Mouse (Mus musculus) midbrain, embryonic 13.5 days (tissue): ENCODE data around the gene Ginm1. TPM values are rescaled to one million over a fixed set of nuclear protein-coding genes. Genes with fewer than 3 reads are reported as not detected.

Source experiments
- ATAC-seq: fragments of 200-750 bp; cut with Nextera tagmentation; 2 replicates; pipeline ENCODE4 v1.8.0; 2017; ENCODE audit warnings: mild to moderate bottlenecking, moderate TSS enrichment, moderate library complexity
- H3K27ac ChIP-seq: fragments of 300-500 bp; sonication (generic); 2 replicates; pipeline ENCODE4 v1.5.1; 2015; ENCODE audit warnings: inconsistent platforms, mild to moderate bottlenecking, moderate library complexity
- H3K27me3 ChIP-seq: fragments of 300-500 bp; sonication (generic); 2 replicates; pipeline ENCODE4 v1.6.1; 2015; ENCODE audit warnings: mild to moderate bottlenecking, inconsistent platforms
- H3K36me3 ChIP-seq: fragments of 300-500 bp; sonication (generic); 2 replicates; pipeline ENCODE4 v1.6.1; 2015; ENCODE audit warnings: mild to moderate bottlenecking, inconsistent platforms
- H3K4me1 ChIP-seq: fragments of 300-500 bp; sonication (generic); replicated peaks from 2 replicates; pipeline ENCODE4 v1.6.1; 2015; ENCODE audit warnings: inconsistent platforms
- H3K4me2 ChIP-seq: fragments of 300-500 bp; sonication (generic); replicated peaks from 2 replicates; pipeline ENCODE4 v1.6.1; 2015; ENCODE audit warnings: moderate library complexity, mild to moderate bottlenecking, inconsistent platforms
- H3K4me3 ChIP-seq: fragments of 300-500 bp; sonication (generic); replicated peaks from 2 replicates; pipeline ENCODE4 v1.5.1; 2015; ENCODE audit warnings: mild to moderate bottlenecking, inconsistent platforms
- H3K9ac ChIP-seq: fragments of 300-500 bp; sonication (generic); replicated peaks from 2 replicates; pipeline ENCODE4 v1.6.1; 2015; ENCODE audit warnings: mild to moderate bottlenecking, inconsistent platforms
- H3K9me3 ChIP-seq: fragments of 300-500 bp; sonication (generic); 2 replicates; pipeline ENCODE4 v1.6.1; 2016; ENCODE audit warnings: mild to moderate bottlenecking, inconsistent platforms
- WGBS: fragments of 180-500 bp; shearing (Covaris S2); methylation state at CpG from one replicate; pipeline ENCODE4 v1.1.7; 2015; 5-methylcytosine and 5-hydroxymethylcytosine counted together
- polyA plus RNA-seq: library from polyadenylated mRNA; unstranded; fragments of >200 nt; fragmentation: Nextera tagmentation; extraction: Ambion mirVana; gene quantifications from 2 replicates; pipeline ENCODE4 v1.2.1, GENCODE M21; 2015

Gene Ginm1
- polyA plus RNA-seq, 1 experiment from 2014 or later, result 51.1 TPM

GRCm38 (mm10) chr10:7801258-7801657 is 8.6 kb upstream of the Ginm1 start:
- no peak overlapping the region for H3K4me3 ChIP-seq
- ATAC-seq, result no peak
- H3K4me1 ChIP-seq, result no peaks in the 10 kb centered on the region
- H3K9me3 ChIP-seq, result no peaks in the 10 kb centered on the region
- H3K27ac ChIP-seq, result no peak overlapping the region
- no peak overlapping the region for H3K4me2 ChIP-seq
- peaks cover 80% of the 10 kb centered on the region for H3K36me3 ChIP-seq
- H3K27me3 ChIP-seq, result no peaks in the 10 kb centered on the region
- WGBS, result 98% methylated on average over 3 of the region's 3 CpGs
- H3K9ac ChIP-seq, result no peak overlapping the region

- ATAC-seq, result peak; percentile 51
- Histone ChIP-seq H3K9ac (peak overlapping the region; percentile 86), H3K36me3 (peaks cover 28% of the 10 kb centered on the region), H3K4me3 (peak overlapping the region; percentile 94), H3K9me3 (no peaks in the 10 kb centered on the region), H3K27ac (peak overlapping the region; percentile 73), H3K4me1 (peaks cover 31% of the 10 kb centered on the region), H3K4me2 (peak overlapping the region; percentile 76), H3K27me3 (no peaks in the 10 kb centered on the region)
- WGBS, result 1% methylated on average over 10 of the region's 10 CpGs
Observed at GRCm38 (mm10) chr10:7792254-7792750, 322 bp downstream of the Ginm1 start.

DNA sequence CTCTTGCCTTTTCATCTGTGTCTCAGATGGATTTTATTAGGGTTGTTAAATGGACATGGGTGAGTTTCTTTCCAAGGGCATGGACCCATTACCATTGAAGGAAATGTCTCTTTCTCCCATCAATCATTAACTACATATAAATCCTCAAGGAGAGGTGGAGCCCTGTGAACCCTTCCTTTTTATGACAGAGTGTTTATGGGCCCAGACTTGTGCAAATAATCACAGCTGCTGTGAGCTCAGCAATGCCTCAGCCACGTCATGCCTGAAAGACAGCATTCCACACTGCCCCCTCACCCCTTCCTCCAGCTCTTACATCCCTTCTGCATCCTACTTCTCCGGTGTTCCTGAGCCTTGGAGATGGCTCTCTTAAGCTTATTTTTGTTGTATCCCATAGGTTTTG is 5.3 kb downstream of the Ginm1 start:
- Histone ChIP-seq H3K9ac (no peak overlapping the region), H3K27ac (no peak overlapping the region), H3K9me3 (no peaks in the 10 kb centered on the region), H3K4me3 (no peak overlapping the region), H3K4me1 (peaks cover 14% of the 10 kb centered on the region), H3K27me3 (no peaks in the 10 kb centered on the region), H3K36me3 (peaks cover 17% of the 10 kb centered on the region), H3K4me2 (no peak overlapping the region)
- WGBS, result 57% methylated on average over 2 of the region's 2 CpGs
- ATAC-seq, result no peak

DNA sequence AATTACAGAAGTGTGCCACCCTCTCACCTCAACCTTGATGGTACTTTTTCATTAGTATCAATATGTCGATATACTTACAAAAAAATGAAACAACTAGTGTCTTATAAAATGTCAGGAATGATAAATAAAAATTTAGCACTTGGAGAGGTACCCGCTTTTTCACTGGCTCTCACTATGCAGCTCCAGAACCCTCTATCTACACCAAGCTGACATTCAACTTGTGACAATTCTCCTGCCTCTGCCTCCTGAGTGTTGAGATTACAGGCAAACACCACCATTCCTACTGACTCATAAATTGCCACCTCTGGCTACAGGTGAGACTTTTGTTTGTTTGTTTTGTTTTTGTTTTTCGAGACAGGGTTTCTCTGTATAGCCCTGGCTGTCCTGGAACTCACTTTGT is 11.4 kb downstream of the Ginm1 start:
- WGBS, result 55% methylated on average over 3 of the region's 3 CpGs
- no peaks in the 10 kb centered on the region for H3K27me3 ChIP-seq
- peak; percentile 24; the same call in 1 of the 2 replicates for ATAC-seq
- no peak overlapping the region for H3K27ac ChIP-seq
- H3K9ac ChIP-seq, result no peak overlapping the region
- no peaks in the 10 kb centered on the region for H3K9me3 ChIP-seq
- H3K4me2 ChIP-seq, result peak overlapping the region; percentile 60
- peaks cover 23% of the 10 kb centered on the region for H3K4me1 ChIP-seq
- H3K36me3 ChIP-seq, result peaks cover 12% of the 10 kb centered on the region
- H3K4me3 ChIP-seq, result peak overlapping the region; percentile 90

DNA sequence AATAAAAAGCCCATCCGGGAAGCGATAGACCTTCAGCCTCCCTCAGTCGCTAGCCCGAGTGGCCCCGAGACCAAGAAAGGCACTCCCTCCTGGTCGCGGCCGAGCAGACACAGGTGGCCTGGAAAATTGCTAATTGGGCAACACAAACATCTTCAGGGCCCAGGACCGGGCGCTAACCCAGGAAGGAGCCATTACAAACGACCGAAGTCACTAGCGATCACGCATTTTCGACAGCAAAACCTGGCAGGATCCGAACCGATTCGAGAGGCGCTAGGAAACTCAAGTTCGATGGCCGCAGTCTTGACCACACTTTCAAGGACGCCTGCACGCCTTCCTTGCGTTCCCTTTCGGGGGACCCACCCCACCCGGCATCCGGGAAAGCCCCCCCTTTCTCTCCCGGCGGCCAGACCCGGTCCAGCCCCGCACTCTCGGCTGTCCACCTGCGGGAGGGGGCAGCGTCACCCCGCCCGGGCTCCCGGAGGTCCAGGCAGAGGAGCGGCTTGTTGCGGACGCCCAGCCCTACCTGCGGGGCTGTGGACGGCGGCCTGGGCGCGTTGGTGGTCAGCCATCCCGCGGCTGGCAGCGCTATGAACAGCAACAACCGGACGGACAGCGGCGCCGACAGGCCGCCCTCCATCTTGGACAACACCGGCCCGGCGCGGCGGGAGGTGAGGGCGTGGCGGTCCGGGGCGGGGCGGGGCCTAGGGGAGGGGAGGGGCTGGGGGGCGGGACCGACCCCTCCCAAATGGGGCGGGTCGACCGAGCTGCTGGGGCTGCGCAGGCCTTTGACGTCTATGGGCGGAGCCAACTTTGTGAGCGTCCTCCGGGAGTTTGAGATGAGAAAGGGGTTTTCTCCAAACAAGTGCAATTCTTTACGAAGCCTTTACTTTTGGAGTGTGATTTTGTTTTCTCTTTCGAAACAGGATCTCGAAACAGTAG is 12.1 kb downstream of the Ginm1 start:
- WGBS, result under 1% methylated on average over 68 of the region's 77 CpGs
- Histone ChIP-seq H3K27ac (peak overlapping the region; percentile 82), H3K4me2 (peak overlapping the region; percentile 60)

GRCm38 (mm10) chr10:7779751-7780237 is 12.8 kb downstream of the Ginm1 start:
- no peak for ATAC-seq
- Histone ChIP-seq H3K9ac (peak overlapping the region; percentile 85), H3K9me3 (no peaks in the 10 kb centered on the region), H3K36me3 (peaks cover 25% of the 10 kb centered on the region), H3K4me2 (peak overlapping the region; percentile 60), H3K4me1 (peaks cover 23% of the 10 kb centered on the region), H3K27ac (no peak overlapping the region), H3K4me3 (peak overlapping the region; percentile 90), H3K27me3 (no peaks in the 10 kb centered on the region)
- 21% methylated on average over 7 of the region's 7 CpGs for WGBS

More for the DNA sequence above, 12.1 kb downstream of the Ginm1 start:
- Histone ChIP-seq H3K27me3 (no peaks in the 10 kb centered on the region), H3K4me3 (peak overlapping the region; percentile 90), H3K4me1 (peaks cover 23% of the 10 kb centered on the region), H3K9ac (peak overlapping the region; percentile 85), H3K9me3 (no peaks in the 10 kb centered on the region), H3K36me3 (peaks cover 19% of the 10 kb centered on the region)
- ATAC-seq, result peak; percentile 91

- Histone ChIP-seq H3K9me3 (no peaks in the 10 kb centered on the region), H3K9ac (no peak overlapping the region), H3K27me3 (no peaks in the 10 kb centered on the region), H3K4me3 (no peak overlapping the region), H3K4me1 (peaks cover 23% of the 10 kb centered on the region), H3K27ac (no peak overlapping the region), H3K4me2 (no peak overlapping the region), H3K36me3 (peaks cover 36% of the 10 kb centered on the region)
- WGBS, result 98% methylated on average over 3 of the region's 3 CpGs
- no peak for ATAC-seq
Observed at GRCm38 (mm10) chr10:7778361-7778760, 14.3 kb downstream of the Ginm1 start.

- H3K36me3 ChIP-seq, result peaks cover 65% of the 10 kb centered on the region
Observed at GRCm38 (mm10) chr10:7775421-7775820, 17.2 kb downstream of the Ginm1 start.

DNA sequence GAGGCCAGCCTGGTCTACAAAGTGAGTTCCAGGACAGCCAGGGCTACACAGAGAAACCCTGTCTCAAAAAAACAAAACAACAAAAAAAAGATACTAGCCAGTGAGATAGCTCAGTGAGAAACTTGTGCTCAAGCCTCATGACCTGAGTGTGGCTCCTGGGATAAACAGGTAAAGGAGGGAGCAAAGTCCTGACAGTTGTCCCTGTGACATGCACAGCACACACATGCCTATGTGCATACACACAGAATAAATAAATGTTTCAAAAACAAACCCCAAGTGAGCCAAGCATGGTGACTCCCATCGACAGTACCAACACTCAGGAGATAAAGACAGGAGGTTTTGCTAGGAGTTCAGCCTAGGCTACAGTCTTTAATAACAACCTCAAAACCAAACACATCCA is 19.9 kb downstream of the Ginm1 start:
- H3K27ac ChIP-seq, result no peak overlapping the region
- 0 out of 2 replicates have a peak, but pooled peaks cover 4% of the 10 kb centered on the region for H3K4me1 ChIP-seq
- WGBS, result 97% methylated on average over 1 of the region's 1 CpGs
- peaks cover 87% of the 10 kb centered on the region for H3K36me3 ChIP-seq
- no peak overlapping the region for H3K9ac ChIP-seq
- H3K4me2 ChIP-seq, result no peak overlapping the region
- H3K4me3 ChIP-seq, result no peak overlapping the region
- H3K27me3 ChIP-seq, result no peaks in the 10 kb centered on the region
- ATAC-seq, result no peak
- no peaks in the 10 kb centered on the region for H3K9me3 ChIP-seq

More at GRCm38 (mm10) chr10:7775421-7775820, 17.2 kb downstream of the Ginm1 start:
- H3K27ac ChIP-seq, result no peak overlapping the region
- no peak overlapping the region for H3K9ac ChIP-seq
- H3K4me1 ChIP-seq, result peaks cover 15% of the 10 kb centered on the region
- H3K4me3 ChIP-seq, result no peak overlapping the region
- H3K9me3 ChIP-seq, result no peaks in the 10 kb centered on the region
- no peak for ATAC-seq
- no peaks in the 10 kb centered on the region for H3K27me3 ChIP-seq
- WGBS, result 94% methylated on average over 8 of the region's 8 CpGs
- no peak overlapping the region for H3K4me2 ChIP-seq

- no peak overlapping the region for H3K9ac ChIP-seq
- H3K36me3 ChIP-seq, result peaks cover 90% of the 10 kb centered on the region
Observed at GRCm38 (mm10) chr10:7772346-7772745, 20.3 kb downstream of the Ginm1 start.

GRCm38 (mm10) chr10:7757544-7757943 is 35.1 kb downstream of the Ginm1 start:
- no peak for ATAC-seq
- no peak overlapping the region for H3K9ac ChIP-seq

More at GRCm38 (mm10) chr10:7772346-7772745, 20.3 kb downstream of the Ginm1 start:
- Histone ChIP-seq H3K4me3 (no peak overlapping the region), H3K4me2 (no peak overlapping the region), H3K27me3 (no peaks in the 10 kb centered on the region), H3K27ac (no peak overlapping the region), H3K4me1 (0 out of 2 replicates have a peak, but pooled peaks cover 3% of the 10 kb centered on the region), H3K9me3 (no peaks in the 10 kb centered on the region)
- 91% methylated on average over 4 of the region's 4 CpGs for WGBS
- no peak for ATAC-seq

DNA sequence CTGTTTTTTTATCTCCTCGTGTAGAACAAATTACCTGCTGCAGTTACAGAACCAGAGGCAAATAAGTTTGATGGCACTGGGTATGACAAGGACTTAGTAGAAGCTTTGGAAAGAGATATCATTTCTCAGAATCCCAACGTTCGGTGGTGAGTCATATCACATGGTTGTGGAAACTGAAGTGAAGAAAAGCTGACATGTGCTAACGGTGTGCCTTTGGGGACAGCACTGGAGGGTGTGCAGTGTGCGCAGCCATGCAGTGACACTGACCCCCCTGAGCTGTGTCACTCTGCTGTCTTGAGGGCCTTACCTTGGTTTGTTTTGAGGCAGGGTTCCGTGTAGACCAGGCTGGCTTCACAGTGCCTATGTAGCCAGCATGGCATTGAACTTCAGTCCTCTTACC is 43.9 kb downstream of the Ginm1 start:
- no peaks in the 10 kb centered on the region for H3K4me1 ChIP-seq
- no peak overlapping the region for H3K4me3 ChIP-seq
- H3K27me3 ChIP-seq, result no peaks in the 10 kb centered on the region
- 94% methylated on average over 6 of the region's 6 CpGs for WGBS
- no peak overlapping the region for H3K4me2 ChIP-seq
- H3K9ac ChIP-seq, result no peak overlapping the region
- no peak for ATAC-seq
- no peaks in the 10 kb centered on the region for H3K9me3 ChIP-seq
- no peak overlapping the region for H3K27ac ChIP-seq
- peaks cover 68% of the 10 kb centered on the region for H3K36me3 ChIP-seq

More at GRCm38 (mm10) chr10:7757544-7757943, 35.1 kb downstream of the Ginm1 start:
- peaks cover 75% of the 10 kb centered on the region for H3K36me3 ChIP-seq
- H3K4me3 ChIP-seq, result no peak overlapping the region
- no peaks in the 10 kb centered on the region for H3K4me1 ChIP-seq
- H3K4me2 ChIP-seq, result no peak overlapping the region
- 95% methylated on average over 2 of the region's 2 CpGs for WGBS
- H3K9me3 ChIP-seq, result no peaks in the 10 kb centered on the region
- H3K27ac ChIP-seq, result no peak overlapping the region
- no peaks in the 10 kb centered on the region for H3K27me3 ChIP-seq
